Comparison of ENCODE assay signal across 9 mouse cellular contexts in the genomic region with DNA sequence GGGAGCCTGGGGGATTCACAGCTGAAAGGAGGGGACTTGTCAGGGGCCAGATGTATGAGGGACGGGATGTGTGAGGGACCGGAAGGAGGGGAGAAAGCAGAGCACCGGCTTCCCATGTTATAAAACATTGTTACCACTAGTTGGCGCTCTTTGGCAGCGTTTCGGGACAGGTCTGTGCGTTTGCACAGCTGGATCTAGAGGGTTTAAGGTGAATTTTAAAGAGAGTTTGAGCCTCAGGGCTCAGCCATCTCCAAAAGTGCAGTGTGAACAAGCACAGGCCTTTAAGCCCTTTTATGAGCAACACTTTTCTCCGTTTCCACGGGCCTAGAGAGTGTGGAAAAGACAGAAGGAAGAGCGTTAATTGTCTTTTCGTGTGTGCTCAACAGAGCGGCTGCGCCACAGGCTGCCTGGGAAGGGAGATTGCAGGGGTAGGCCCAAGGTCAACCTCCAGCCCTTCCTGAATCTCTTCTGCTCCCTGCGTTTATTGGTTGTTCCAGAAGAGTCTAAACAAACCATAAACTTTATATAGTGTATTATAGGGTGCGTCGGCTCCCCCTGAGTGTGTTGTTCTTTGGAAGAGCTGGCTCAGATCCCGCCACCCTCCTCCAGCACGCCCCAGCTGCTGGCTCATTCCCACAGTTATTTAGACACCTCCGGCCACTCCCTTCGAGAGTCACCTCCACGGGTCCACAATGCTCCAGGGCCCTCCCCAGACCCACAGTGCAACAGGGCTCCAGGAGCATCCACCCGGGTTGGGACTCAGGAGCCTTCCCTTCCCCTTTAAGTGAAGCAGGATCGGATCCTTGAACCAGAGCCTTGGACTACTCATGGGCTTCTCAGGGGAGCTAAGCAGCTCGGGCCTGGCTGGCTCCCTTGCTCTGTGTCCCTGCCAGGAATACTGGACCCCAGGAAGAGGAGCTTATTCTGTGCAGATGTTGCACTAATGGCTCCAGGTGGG. TPM values are rescaled to one million over a fixed set of nuclear protein-coding genes. Genes with fewer than 3 reads are reported as not detected.
DNase-seq lines count a peak whose midpoint lies in the region; ATAC-seq lines count a peak whose summit lies in the region.
"Had no signal": no experiment of that assay in that cellular context is flagged by ENCODE, and none has a peak within 500 bp of the region (broad histone marks: within the 10 kb centered on the region; RNA-seq: fewer than 3 reads in every experiment).

No protein-coding gene starts in this region.

- DNase-seq in cerebellum, postnatal 25 days, result peak; percentile 25 to 35
- DNase-seq in cerebellum, adult 9-11 months, result no peak
- DNase-seq in adipocyte (ENCODE audit: low spot score), result peak; percentile 63
- peak; percentile 81 for DNase-seq in heart, postnatal 4 days
- DNase-seq in large intestine, adult 2 months (ENCODE audit: low read depth, low spot score), result peak; percentile 96
- DNase-seq in mesoderm, embryonic 11.5 days (ENCODE audit: low read depth, low spot score), result peak; percentile 89
- DNase-seq in spleen, postnatal 10 days (ENCODE audit: low spot score in 2 of 2), result peak; percentile 36 to 58

- ATAC-seq in erythroblast, adult 5-6 weeks (replicated peaks; ENCODE audit: low FRiP score, poor library complexity, severe bottlenecking), result peak; percentile 79
- ATAC-seq: Patski had no signal

- WGBS in large intestine, adult 2 months, result 7% methylated on average over 24 of the region's 24 CpGs

RNA-seq across cellular contexts. Expression of a gene that starts 6.8 kb away (rescaled TPM):
- not detected in 2 replicates for total RNA-seq in erythroblast, adult 5-6 weeks (2015; ENCODE audit: low replicate concordance)
- not detected in 2 replicates for total RNA-seq in erythroblast, adult 5-6 weeks (2017; ENCODE audit: low replicate concordance)
- 1 to 10 TPM; 4.6 to 5.4 TPM for total RNA-seq in heart, postnatal 4 days (2021)
- polyA plus RNA-seq in large intestine, adult 2 months (2012; rRNA removed), result 6.6 and 48.2 TPM in 2 replicates
- polyA plus RNA-seq: Patski had no signal

RNA-seq across cellular contexts. Expression of a gene that starts 40.3 kb away (rescaled TPM):
- not detected in 2 replicates for total RNA-seq in erythroblast, adult 5-6 weeks (2015; ENCODE audit: low replicate concordance)
- not detected in 2 replicates for total RNA-seq in erythroblast, adult 5-6 weeks (2017; ENCODE audit: low replicate concordance)
- under 1 TPM; 0.14 TPM for total RNA-seq in heart, postnatal 4 days (2021)
- polyA plus RNA-seq in large intestine, adult 2 months (2012; rRNA removed), result not detected in 2 replicates
- polyA plus RNA-seq: Patski had no signal

RNA-seq across cellular contexts. Expression of a gene that starts 59.1 kb away (rescaled TPM):
- 4.4 and 11.1 TPM in 2 replicates for total RNA-seq in erythroblast, adult 5-6 weeks (2015; ENCODE audit: low replicate concordance)
- 3.0 and 6.4 TPM in 2 replicates for total RNA-seq in erythroblast, adult 5-6 weeks (2017; ENCODE audit: low replicate concordance)
- total RNA-seq in heart, postnatal 4 days (2021), result under 1 TPM in 1 of 2 experiments, not detected in 1; 0.14 TPM
- polyA plus RNA-seq in large intestine, adult 2 months (2012; rRNA removed), result 62.1 and 90.8 TPM in 2 replicates

Comparison
In these comparisons a context has a peak if more than half of its experiments do, and no peak if none do; other contexts are left out.
1. RNA of a gene that starts 6.8 kb away (total RNA-seq): 4.6 to 5.4 TPM in heart, postnatal 4 days; not detected in erythroblast, adult 5-6 weeks; every median in the first group is over 4 times any median in the second.